Mouse (Mus musculus) spleen, postnatal 10 days (tissue): Measurements from ENCODE around the gene Col8a2.
A peak's percentile ranks its signal among the peaks of the same experiment; 100 is the strongest.

Experiments
- DNase-seq, 2 experiments: peaks; one replicate each; pipeline ENCODE4 v3.0.0; 2021 to 2022; ENCODE audit warnings: low spot score in 2 of 2

The Col8a2 gene

DNA sequence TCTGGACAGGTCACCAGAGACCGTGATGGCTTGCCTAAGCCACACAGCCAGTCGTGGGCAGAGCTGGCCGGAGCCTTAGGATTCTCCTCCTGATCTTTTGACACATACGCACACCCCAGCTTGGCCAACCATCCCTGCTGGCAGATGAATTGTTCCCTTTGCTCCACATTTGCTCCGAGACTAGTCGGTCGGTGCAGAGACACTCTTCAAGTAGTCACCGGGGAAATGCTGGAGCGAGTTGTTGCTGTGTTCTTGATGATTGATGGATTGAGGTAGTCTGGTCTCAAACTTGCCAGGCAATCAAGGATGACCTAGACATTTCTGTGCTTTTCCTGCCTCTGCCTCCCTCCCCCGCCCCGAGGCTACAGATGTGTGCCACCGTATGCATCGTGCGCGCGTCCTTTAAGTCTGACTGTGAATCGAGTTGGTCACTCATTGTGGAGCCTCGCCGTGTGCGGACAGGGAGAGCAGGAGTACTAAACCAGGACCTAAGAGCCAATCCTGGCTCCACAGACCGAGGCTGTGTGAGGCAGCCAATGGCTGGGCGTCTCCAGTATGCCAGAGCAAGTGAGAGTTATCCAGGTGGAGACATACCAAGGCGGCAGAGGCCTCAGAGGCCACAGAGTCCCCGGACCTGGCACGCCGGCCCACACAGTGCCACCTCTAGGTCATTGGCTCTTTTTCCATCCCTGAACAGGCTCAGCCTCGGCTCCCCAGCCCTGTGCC, 15.2 kb downstream of the Col8a2 start:
- no peak for DNase-seq

GRCm38 (mm10) chr4:126303877-126304276, 17.3 kb downstream of the Col8a2 start:
- DNase-seq: no peak

GRCm38 (mm10) chr4:126305428-126305827, 18.8 kb downstream of the Col8a2 start:
- DNase-seq: no peak

DNA sequence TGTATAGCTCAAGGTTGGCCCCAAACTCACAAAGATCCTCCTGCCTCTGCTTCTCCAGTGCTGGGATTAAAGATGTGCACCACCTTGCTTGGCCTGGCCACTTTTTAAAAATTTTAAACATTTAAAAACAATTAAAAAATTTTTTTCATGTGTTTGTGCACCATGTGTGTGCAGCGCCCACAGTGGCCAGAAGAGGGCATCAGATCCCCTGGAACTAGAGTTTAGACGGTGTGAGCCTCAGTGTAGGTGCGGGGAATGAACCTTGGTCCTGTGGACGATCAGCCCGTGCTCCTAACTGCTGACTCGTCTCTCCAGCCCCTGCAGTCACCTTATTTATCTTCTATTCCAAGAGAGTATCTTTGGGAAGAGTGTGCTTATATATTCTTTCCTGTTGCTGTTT, 19.5 kb downstream of the Col8a2 start:
- DNase-seq: no peak

- DNase-seq: no peak
These were observed 20.2 kb downstream of the Col8a2 start for GRCm38 (mm10) chr4:126306827-126307226.

DNA sequence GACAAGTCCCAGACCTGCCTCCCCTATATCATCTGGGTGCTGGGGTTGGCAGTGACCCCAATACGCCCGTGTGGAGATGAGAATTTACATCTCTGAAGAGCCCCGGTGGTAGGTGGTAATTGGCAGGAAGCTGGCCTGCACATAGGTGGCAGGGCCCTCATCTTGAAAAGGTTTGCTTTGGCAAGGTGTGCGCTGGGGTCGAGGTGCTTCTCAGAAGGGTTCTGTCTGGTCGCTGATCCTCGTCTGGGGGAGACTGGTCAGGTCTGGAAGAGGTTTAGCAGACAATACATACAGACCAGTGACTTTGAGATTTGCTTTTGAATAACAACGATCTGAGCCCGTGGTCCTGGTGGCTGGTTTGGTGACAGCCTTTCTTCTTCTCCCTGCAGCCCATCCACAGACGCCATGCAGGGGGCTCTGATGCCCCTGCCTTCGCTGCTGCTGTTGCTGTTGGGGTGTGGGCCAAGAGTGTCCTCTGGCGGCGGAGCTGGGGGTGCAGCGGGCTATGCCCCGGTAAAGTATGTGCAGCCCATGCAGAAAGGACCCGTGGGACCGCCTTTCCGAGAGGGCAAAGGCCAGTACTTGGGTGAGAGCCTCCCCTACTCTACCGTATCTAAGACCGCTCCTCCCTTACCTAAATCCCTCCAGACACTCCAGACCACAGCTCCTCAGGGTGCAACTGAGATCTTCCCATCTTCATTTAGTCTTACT, 22.8 kb downstream of the Col8a2 start:
- peak in 1 of 2 experiments; percentile 49 for DNase-seq

- peak; percentile 68 to 88 for DNase-seq
These were observed 23.3 kb downstream of the Col8a2 start for GRCm38 (mm10) chr4:126309922-126310309.

DNA sequence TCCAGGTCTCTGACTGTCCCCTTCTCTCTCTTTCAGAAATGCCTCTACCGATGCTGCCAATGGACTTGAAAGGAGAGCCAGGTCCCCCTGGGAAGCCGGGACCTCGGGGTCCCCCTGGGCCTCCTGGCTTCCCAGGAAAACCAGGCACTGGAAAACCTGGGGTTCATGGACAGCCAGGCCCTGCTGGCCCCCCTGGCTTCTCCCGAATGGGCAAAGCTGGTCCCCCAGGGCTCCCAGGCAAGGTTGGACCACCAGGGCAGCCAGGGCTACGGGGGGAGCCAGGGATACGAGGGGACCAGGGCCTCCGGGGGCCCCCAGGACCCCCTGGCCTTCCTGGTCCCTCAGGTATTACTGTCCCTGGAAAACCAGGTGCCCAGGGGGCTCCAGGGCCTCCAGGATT, 23.8 kb downstream of the Col8a2 start:
- no peak for DNase-seq

DNA sequence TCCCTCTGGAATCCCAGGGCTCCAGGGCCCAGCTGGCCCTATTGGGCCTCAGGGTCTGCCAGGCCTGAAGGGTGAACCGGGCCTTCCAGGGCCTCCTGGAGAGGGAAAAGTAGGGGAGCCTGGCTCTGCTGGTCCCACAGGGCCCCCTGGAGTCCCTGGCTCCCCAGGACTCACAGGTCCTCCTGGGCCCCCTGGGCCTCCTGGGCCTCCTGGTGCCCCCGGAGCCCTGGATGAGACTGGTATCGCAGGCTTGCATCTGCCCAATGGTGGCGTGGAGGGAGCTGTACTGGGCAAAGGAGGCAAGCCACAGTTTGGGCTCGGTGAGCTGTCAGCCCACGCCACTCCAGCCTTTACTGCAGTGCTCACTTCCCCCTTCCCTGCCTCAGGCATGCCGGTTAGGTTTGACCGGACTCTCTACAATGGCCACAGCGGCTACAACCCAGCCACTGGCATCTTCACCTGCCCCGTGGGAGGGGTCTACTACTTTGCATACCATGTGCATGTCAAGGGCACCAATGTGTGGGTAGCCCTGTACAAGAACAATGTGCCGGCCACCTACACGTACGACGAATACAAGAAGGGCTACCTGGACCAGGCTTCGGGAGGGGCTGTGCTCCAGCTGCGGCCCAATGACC, 25.1 kb downstream of the Col8a2 start:
- DNase-seq: no peak

- DNase-seq: no peak
These were observed 26.6 kb downstream of the Col8a2 start for GRCm38 (mm10) chr4:126313202-126313601.

GRCm38 (mm10) chr4:126314393-126314792, 27.8 kb downstream of the Col8a2 start:
- DNase-seq: no peak

DNA sequence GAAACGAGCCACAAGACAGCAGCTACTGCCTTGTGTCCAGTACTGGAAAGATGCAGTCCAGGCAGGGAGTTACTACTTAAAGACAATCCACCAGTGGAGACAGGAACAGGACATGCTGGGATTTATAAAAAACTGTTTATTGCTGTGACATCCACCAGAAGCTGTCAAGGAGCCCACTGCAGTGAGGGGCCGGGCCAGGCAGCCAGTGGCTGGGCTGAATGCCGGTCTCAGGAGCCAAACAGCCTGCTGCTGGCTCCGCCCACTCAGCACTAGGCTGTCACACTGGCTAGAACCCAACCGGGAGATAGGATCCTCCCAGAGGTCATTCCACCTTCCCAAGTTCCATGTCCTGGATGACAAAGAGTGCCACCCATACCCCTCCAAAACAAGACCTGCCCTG, 29.3 kb downstream of the Col8a2 start:
- DNase-seq: no peak

- no peak for DNase-seq
These were observed 29.9 kb downstream of the Col8a2 start for GRCm38 (mm10) chr4:126316443-126317040.

GRCm38 (mm10) chr4:126319806-126320205, 33.2 kb downstream of the Col8a2 start:
- no peak for DNase-seq

DNA sequence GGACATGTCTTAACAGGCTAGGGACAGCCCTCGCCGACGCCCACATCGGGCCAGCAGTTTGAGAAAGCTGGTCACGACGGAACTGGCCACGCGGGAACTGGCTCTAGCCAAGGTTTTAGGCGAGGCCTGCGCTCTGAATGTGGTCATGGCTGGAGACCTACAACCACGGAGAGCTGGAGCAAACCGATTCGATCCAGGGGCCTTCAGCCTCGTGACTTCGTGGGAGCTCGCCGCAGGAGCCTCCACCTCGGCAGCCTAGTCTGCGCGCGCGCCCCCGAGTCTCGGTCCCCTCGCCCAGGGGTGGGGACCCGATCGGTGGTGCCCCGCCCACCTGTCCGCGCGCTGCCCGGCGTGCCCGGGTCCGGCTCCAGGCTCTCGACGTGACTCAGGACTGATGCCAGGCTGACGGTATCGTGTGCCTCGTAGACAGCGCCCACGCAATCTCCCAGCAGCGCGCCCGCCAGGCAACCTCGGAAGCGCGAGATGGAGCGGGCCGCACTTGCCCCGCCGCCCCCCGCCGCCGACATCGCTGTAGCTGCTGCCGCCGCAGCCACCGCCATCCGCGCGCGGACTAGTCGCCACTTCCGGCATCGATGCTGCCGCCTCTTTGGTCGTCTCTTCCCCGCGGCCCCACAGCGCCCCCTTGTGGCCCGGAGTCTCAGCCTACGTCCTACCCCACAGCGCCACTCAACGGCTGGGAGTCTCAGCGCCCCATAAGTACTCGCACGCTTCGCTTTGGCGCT, 34.7 kb downstream of the Col8a2 start, which contains the start of gene Adprhl2:
Gene Adprhl2, minus strand, starts transcription at position 593 of the 743 bp plus-strand sequence.
- DNase-seq: peak; percentile 99

GRCm38 (mm10) chr4:126321854-126322511, 35.4 kb downstream of the Col8a2 start:
- peak in 1 of 2 experiments; percentile 24 for DNase-seq

DNA sequence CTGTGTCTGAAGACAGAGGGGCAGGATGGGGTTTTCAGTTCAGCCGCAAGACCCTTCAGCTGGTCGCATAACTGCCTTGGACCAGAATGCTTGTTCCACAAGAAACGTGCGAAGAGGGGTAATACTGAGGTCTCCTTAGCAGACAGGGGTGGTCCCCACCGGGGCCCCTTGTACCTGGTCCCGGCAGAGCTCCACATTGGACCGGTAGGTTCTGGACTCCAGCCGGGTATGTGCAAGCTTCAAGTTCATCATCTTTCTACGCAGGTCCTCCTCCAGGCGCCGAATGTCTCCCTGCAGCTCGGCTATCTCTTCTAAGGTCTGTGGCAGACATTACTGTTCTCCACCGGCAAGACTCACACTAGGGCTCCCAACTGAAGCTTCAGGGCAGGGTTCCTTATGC, 36.1 kb downstream of the Col8a2 start:
- no peak for DNase-seq

- DNase-seq: no peak
These were observed 38.3 kb downstream of the Col8a2 start for GRCm38 (mm10) chr4:126324861-126325260.

- no peak for DNase-seq
These were observed 38.8 kb downstream of the Col8a2 start, which contains the start of gene Tekt2 for GRCm38 (mm10) chr4:126325281-126325861. TSS of gene Tekt2 (minus strand) at chr4:126325688.

- no peak for DNase-seq
These were observed 39.4 kb downstream of the Col8a2 start for GRCm38 (mm10) chr4:126326036-126326435.

GRCm38 (mm10) chr4:126330295-126330694, 43.7 kb downstream of the Col8a2 start:
- no peak for DNase-seq
